Mouse (Mus musculus) limb, embryonic 14.5 days (tissue): ENCODE data around the gene Endov. TPM values are rescaled to one million over a fixed set of nuclear protein-coding genes. Genes with fewer than 3 reads are reported as not detected.

Experiments
- ATAC-seq: fragments of 200-750 bp; cut with Nextera tagmentation; 2 replicates; pipeline ENCODE4 v1.8.0; 2017; ENCODE audit warnings: low read depth, moderate number of reproducible peaks, moderate TSS enrichment; ENCODE audit not compliant: low FRiP score
- DNase-seq: peaks from one replicate; pipeline ENCODE4 v3.0.0-alpha.2; 2015; ENCODE audit warnings: low spot score
- H3K27ac ChIP-seq: fragments of 300-500 bp; sonication (generic); replicated peaks from 2 replicates; pipeline ENCODE4 v1.5.1; 2014; ENCODE audit warnings: low read depth, mild to moderate bottlenecking, low read length, moderate library complexity, mixed read lengths
- H3K27me3 ChIP-seq: fragments of 300-500 bp; sonication (generic); 2 replicates; pipeline ENCODE4 v1.6.1; 2014; ENCODE audit warnings: low read length, mixed read lengths; ENCODE audit not compliant: control insufficient read depth, insufficient read depth
- H3K36me3 ChIP-seq: fragments of 300-500 bp; sonication (generic); 2 replicates; pipeline ENCODE4 v1.6.1; 2014; ENCODE audit warnings: mild to moderate bottlenecking, low read length, moderate library complexity, mixed read lengths; ENCODE audit not compliant: control insufficient read depth, insufficient read depth
- H3K4me1 ChIP-seq: fragments of 300-500 bp; sonication (generic); 2 replicates; pipeline ENCODE4 v1.6.1; 2014; ENCODE audit warnings: antibody characterized with exemption, low read length, mixed read lengths; ENCODE audit not compliant: control insufficient read depth, insufficient read depth
- H3K4me2 ChIP-seq: fragments of 300-500 bp; sonication (generic); replicated peaks from 2 replicates; pipeline ENCODE4 v1.6.1; 2014; ENCODE audit warnings: low read depth, mild to moderate bottlenecking, low read length, moderate library complexity; ENCODE audit not compliant: severe bottlenecking
- H3K4me3 ChIP-seq: fragments of 300-500 bp; sonication (generic); replicated peaks from 2 replicates; pipeline ENCODE4 v1.5.1; 2014; ENCODE audit warnings: low read length
- H3K9ac ChIP-seq: fragments of 300-500 bp; sonication (generic); 2 replicates; pipeline ENCODE4 v1.6.1; 2014; ENCODE audit warnings: mild to moderate bottlenecking, low read depth, low read length, moderate library complexity; ENCODE audit not compliant: severe bottlenecking
- H3K9me3 ChIP-seq: fragments of 300-500 bp; sonication (generic); 2 replicates; pipeline ENCODE4 v1.6.1; 2016; ENCODE audit warnings: low read length; ENCODE audit not compliant: control insufficient read depth
- POLR2A ChIP-seq: fragments of 200-500 bp; IDR thresholded peaks from 2 replicates; pipeline ENCODE4 v1.8.0; 2012; ENCODE audit warnings: inconsistent platforms, mild to moderate bottlenecking, moderate library complexity, borderline replicate concordance; ENCODE audit not compliant: insufficient read depth, insufficient read length; ENCODE audit errors: extremely low read depth
- WGBS: fragments of 180-500 bp; shearing (Covaris S2); extraction: QIAGEN DNeasy Blood & Tissue Kit; methylation state at CpG from one replicate; pipeline ENCODE4 v1.1.7; 2014; 5-methylcytosine and 5-hydroxymethylcytosine counted together
- polyA plus RNA-seq, 2 experiments: library from polyadenylated mRNA; depleted of rRNA in 1 of 2; stranded (reverse) in 1 of 2; unstranded in 1 of 2; fragments of >200 nt; fragmentation: Nextera tagmentation in 1 of 2; extraction: Ambion mirVana in 1 of 2; gene quantifications; 2 replicates each; pipeline versions ENCODE4 v1.2.1 to v1.2.3; 2012 to 2014

Endov gene
- polyA plus RNA-seq, 2 experiments: 14.9 to 29.3 TPM

- TF ChIP-seq POLR2A: no peak
- ATAC-seq: no peak
- under 1% methylated on average over 38 of the region's 46 CpGs for WGBS
- Histone ChIP-seq H3K4me2 (peak overlapping the region; percentile 99), H3K27me3 (peaks cover 74% of the 10 kb centered on the region), H3K9ac (peak overlapping the region; percentile 52), H3K4me3 (peak overlapping the region; percentile 53), H3K4me1 (peaks cover 20% of the 10 kb centered on the region), H3K36me3 (no peaks in the 10 kb centered on the region), H3K27ac (no peak overlapping the region), H3K9me3 (no peaks in the 10 kb centered on the region)
- no peak for DNase-seq
These were observed 55.5 kb downstream of the Endov start for GRCm38 (mm10) chr11:119546496-119547182.

GRCm38 (mm10) chr11:119547183-119547921, 56.2 kb downstream of the Endov start, which contains the start of gene Nptx1:
Gene Nptx1, minus strand, starts transcription at chr11:119547753.
- Histone ChIP-seq H3K4me3 (peak within 1 kb of the TSS; percentile 53), H3K4me1 (peaks cover 20% of the 10 kb centered on the region), H3K36me3 (no peaks in the 10 kb centered on the region), H3K9ac (peak within 1 kb of the TSS; percentile 52), H3K9me3 (no peaks in the 10 kb centered on the region), H3K4me2 (peak within 1 kb of the TSS; percentile 99), H3K27me3 (peaks cover 74% of the 10 kb centered on the region), H3K27ac (no peak within 1 kb of the TSS)
- ATAC-seq (no peak), DNase-seq (no peak)
- TF ChIP-seq POLR2A: no peak
- under 1% methylated on average over 51 of the region's 90 CpGs for WGBS

GRCm38 (mm10) chr11:119547951-119548591, 56.9 kb downstream of the Endov start:
- ATAC-seq (no peak), DNase-seq (no peak)
- H3K36me3 ChIP-seq: no peaks in the 10 kb centered on the region
- no peak overlapping the region for H3K27ac ChIP-seq
- peak overlapping the region; percentile 52 for H3K9ac ChIP-seq
- H3K9me3 ChIP-seq: no peaks in the 10 kb centered on the region
- WGBS: 2% methylated on average over 20 of the region's 39 CpGs
- peak overlapping the region; percentile 99 for H3K4me2 ChIP-seq
- peaks cover 74% of the 10 kb centered on the region for H3K27me3 ChIP-seq
- H3K4me3 ChIP-seq: peak overlapping the region; percentile 53
- H3K4me1 ChIP-seq: peaks cover 20% of the 10 kb centered on the region
- TF ChIP-seq POLR2A: no peak

- Histone ChIP-seq H3K4me3 (peak overlapping the region; percentile 53), H3K36me3 (no peaks in the 10 kb centered on the region), H3K9me3 (no peaks in the 10 kb centered on the region), H3K27me3 (peaks cover 72% of the 10 kb centered on the region), H3K27ac (no peak overlapping the region), H3K9ac (peak overlapping the region; percentile 36), H3K4me2 (peak overlapping the region; percentile 99), H3K4me1 (peaks cover 20% of the 10 kb centered on the region)
- ATAC-seq (no peak), DNase-seq (no peak)
- WGBS: under 1% methylated on average over 32 of the region's 37 CpGs
- no peak for TF ChIP-seq POLR2A
These were observed 57.7 kb downstream of the Endov start for GRCm38 (mm10) chr11:119548741-119549370.

- peak overlapping the region; percentile 53 for H3K4me3 ChIP-seq
- H3K4me1 ChIP-seq: peaks cover 20% of the 10 kb centered on the region
- no peak overlapping the region for H3K27ac ChIP-seq
- peaks cover 66% of the 10 kb centered on the region for H3K27me3 ChIP-seq
- peak overlapping the region; percentile 99 for H3K4me2 ChIP-seq
- no peak for DNase-seq
- no peak for ATAC-seq
- no peaks in the 10 kb centered on the region for H3K9me3 ChIP-seq
- WGBS: under 1% methylated on average over 33 of the region's 43 CpGs
- H3K9ac ChIP-seq: peak overlapping the region; percentile 36
- no peaks in the 10 kb centered on the region for H3K36me3 ChIP-seq
- TF ChIP-seq POLR2A: no peak
These were observed 58.2 kb downstream of the Endov start for GRCm38 (mm10) chr11:119549371-119549811.
